Mouse (Mus musculus): ENCODE data around the gene Eea1. TPM values are rescaled to one million over a fixed set of nuclear protein-coding genes. Genes with fewer than 3 reads are reported as not detected.

Gene Eea1
- polyA plus RNA-seq, 1 experiment from 2014 or later = 10.3 TPM

DNA sequence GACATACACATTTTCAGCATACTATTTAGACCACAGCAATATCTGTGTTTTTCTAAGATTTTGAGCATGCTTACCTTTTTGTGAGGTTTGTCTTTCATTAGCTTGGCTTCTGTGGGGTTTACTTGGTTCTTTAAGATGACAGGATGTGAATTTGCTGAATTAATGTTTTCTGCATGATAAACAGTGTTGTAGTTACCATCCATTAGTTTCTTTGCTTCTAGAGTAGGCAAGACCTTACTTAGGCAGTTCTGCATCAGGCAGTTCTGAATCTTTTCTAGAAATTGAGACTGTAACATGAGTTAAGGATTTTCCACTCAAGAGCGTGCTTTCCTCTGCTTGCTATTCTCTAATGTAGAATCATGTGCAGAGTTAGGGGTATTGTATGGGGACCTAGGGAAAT, 24.2 kb downstream of the Eea1 start:
- DNase-seq (no peak), ATAC-seq (no peak)
- Histone ChIP-seq H3K27ac (ENCODE audit: low read depth) (no peak overlapping the region), H3K4me1 (ENCODE audit: insufficient read depth) (0 out of 2 replicates have a peak, but pooled peaks cover 1% of the 10 kb centered on the region), H3K9ac (replicated peaks) (no peak overlapping the region), H3K9me3 (ENCODE audit: low read length) (no peaks in the 10 kb centered on the region), H3K4me3 (ENCODE audit: low read depth, low read length) (no peak overlapping the region), H3K4me2 (ENCODE audit: low read depth, low read length) (no peak overlapping the region), H3K36me3 (replicated peaks; ENCODE audit: insufficient read depth, low read length) (no peaks in the 10 kb centered on the region), H3K27me3 (ENCODE audit: insufficient read depth, low read length) (no peaks in the 10 kb centered on the region)
- WGBS (ENCODE audit: insufficient replicate concordance) = 93% methylated on average over 1 of the region's 1 CpGs
- no peak for TF ChIP-seq CTCF (IDR thresholded peaks at IDR 0.05; ENCODE audit: low read depth)
- no peak for TF ChIP-seq EP300 (IDR thresholded peaks at IDR 0.05; ENCODE audit: low read depth)

DNA sequence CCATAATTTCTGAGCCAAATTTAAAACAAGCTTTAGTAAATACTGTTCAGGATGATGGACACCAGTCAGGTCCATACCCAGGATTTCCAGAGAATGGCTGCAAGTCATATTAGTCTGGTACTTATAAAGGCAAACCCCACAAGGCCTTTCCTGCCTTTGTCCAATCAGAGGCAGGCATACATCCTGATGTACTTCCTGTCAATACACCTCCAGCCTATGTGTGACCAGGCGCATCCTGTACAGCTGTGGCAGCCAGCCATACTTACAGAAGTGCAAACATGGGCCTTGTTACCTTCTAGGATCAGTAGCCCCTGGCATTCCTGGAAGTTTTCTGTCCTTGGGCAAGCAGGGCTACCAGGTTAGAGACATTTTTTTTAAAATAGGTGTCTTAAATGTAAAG, 29.2 kb downstream of the Eea1 start:
- WGBS (ENCODE audit: insufficient replicate concordance) = 93% methylated on average over 1 of the region's 1 CpGs

DNA sequence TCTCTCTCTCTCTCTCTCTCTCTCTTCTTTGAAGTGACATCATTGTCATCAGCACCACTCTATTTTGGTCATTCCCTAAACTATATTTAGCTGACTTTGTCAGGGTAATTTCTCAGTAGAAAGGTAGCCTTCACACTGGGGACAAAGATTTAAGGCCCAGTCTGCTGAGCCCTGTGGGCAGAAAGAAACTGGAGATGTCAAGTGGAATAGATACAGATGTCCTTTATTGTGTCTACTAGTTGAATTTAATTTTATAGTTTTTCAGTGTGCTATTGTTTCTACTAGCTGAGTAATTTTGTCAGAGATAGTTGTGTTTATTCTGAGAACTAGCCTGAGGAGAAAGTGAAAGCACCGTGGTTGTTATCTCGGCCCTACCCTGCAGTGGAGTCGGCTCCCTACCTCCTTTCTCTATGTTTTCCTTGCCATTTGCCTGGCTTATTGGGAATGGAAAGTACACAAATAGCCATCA, 30.3 kb downstream of the Eea1 start:
- H3K4me1 ChIP-seq (ENCODE audit: insufficient read depth) = 0 out of 2 replicates have a peak, but pooled peaks cover 8% of the 10 kb centered on the region
- WGBS (ENCODE audit: insufficient replicate concordance) = 19% methylated on average over 3 of the region's 3 CpGs
- no peaks in the 10 kb centered on the region for H3K27me3 ChIP-seq (ENCODE audit: insufficient read depth, low read length)
- H3K4me2 ChIP-seq (ENCODE audit: low read depth, low read length) = peak overlapping the region; percentile 62
- peak overlapping the region; percentile 34 for H3K9ac ChIP-seq (replicated peaks)
- ATAC-seq (no peak), DNase-seq (no peak)
- H3K9me3 ChIP-seq (ENCODE audit: low read length) = no peaks in the 10 kb centered on the region
- peak overlapping the region; percentile 34; the same call in 1 of the 2 replicates for H3K27ac ChIP-seq (ENCODE audit: low read depth)
- peaks cover 9% of the 10 kb centered on the region for H3K36me3 ChIP-seq (replicated peaks; ENCODE audit: insufficient read depth, low read length)
- TF ChIP-seq EP300 (IDR thresholded peaks at IDR 0.05; ENCODE audit: low read depth) = no peak
- no peak for TF ChIP-seq CTCF (IDR thresholded peaks at IDR 0.05; ENCODE audit: low read depth)
- peak overlapping the region; percentile 29 for H3K4me3 ChIP-seq (ENCODE audit: low read depth, low read length)

More for the DNA sequence above, 29.2 kb downstream of the Eea1 start:
- H3K9ac ChIP-seq (replicated peaks) = no peak overlapping the region
- ATAC-seq = no peak
- no peak for DNase-seq
- no peak overlapping the region for H3K4me2 ChIP-seq (ENCODE audit: low read depth, low read length)
- TF ChIP-seq EP300 (IDR thresholded peaks at IDR 0.05; ENCODE audit: low read depth) = no peak
- no peak for TF ChIP-seq CTCF (IDR thresholded peaks at IDR 0.05; ENCODE audit: low read depth)
- H3K9me3 ChIP-seq (ENCODE audit: low read length) = no peaks in the 10 kb centered on the region
- no peak overlapping the region for H3K4me3 ChIP-seq (ENCODE audit: low read depth, low read length)
- no peak overlapping the region for H3K27ac ChIP-seq (ENCODE audit: low read depth)
- peaks cover 3% of the 10 kb centered on the region; the same call in 1 of the 2 replicates for H3K36me3 ChIP-seq (replicated peaks; ENCODE audit: insufficient read depth, low read length)
- H3K4me1 ChIP-seq (ENCODE audit: insufficient read depth) = 0 out of 2 replicates have a peak, but pooled peaks cover 8% of the 10 kb centered on the region
- no peaks in the 10 kb centered on the region for H3K27me3 ChIP-seq (ENCODE audit: insufficient read depth, low read length)

DNA sequence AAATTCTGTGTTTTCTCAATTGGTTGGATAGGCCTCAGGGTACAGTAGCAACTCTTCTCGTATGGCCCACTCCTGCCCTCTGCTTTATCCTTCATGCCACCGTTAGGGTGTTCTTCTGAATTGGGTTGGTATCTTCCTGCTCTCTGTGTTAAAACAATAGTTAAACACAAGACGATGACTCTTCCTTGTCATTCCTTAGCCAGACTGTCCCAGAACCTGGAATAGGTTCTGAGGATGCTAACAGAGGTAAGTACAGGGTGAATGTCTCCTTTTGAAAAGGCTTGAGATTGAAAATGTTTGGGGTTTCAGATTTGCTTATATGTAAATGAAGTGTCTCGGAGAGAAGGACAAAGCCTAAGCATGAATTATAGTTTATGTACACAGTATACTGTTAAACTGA, 30.9 kb downstream of the Eea1 start:
- Histone ChIP-seq H3K27me3 (ENCODE audit: insufficient read depth, low read length) (no peaks in the 10 kb centered on the region), H3K36me3 (replicated peaks; ENCODE audit: insufficient read depth, low read length) (peaks cover 12% of the 10 kb centered on the region), H3K4me1 (ENCODE audit: insufficient read depth) (0 out of 2 replicates have a peak, but pooled peaks cover 8% of the 10 kb centered on the region), H3K9ac (replicated peaks) (no peak overlapping the region), H3K27ac (ENCODE audit: low read depth) (no peak overlapping the region; the same call in 1 of the 2 replicates), H3K4me2 (ENCODE audit: low read depth, low read length) (peak overlapping the region; percentile 62), H3K4me3 (ENCODE audit: low read depth, low read length) (peak overlapping the region; percentile 29; the same call in 1 of the 2 replicates), H3K9me3 (ENCODE audit: low read length) (no peaks in the 10 kb centered on the region)
- 77% methylated on average over 4 of the region's 4 CpGs for WGBS (ENCODE audit: insufficient replicate concordance)
- ATAC-seq (no peak), DNase-seq (no peak)
- no peak for TF ChIP-seq EP300 (IDR thresholded peaks at IDR 0.05; ENCODE audit: low read depth)
- no peak for TF ChIP-seq CTCF (IDR thresholded peaks at IDR 0.05; ENCODE audit: low read depth)

DNA sequence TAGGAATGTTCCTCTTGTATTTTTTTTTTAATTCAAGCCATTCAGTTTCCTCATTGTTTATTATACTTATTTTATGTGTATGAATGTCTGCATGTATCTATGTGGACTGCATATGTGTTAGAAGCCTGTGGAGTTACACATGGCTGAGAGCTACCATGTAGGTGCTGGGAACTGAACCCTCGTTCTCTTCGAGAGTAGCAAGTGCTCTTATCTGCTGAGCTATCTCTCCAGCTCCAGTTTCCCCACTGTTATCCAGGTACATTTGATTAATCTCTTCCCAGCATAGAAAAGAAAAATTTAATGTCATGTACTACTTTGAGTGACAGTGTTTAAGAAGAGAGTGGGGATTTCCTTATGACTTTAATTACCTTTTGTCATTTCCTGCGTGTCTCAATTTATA, 31.5 kb downstream of the Eea1 start:
- DNase-seq = no peak
- Histone ChIP-seq H3K4me2 (ENCODE audit: low read depth, low read length) (no peak overlapping the region), H3K9ac (replicated peaks) (no peak overlapping the region), H3K9me3 (ENCODE audit: low read length) (no peaks in the 10 kb centered on the region), H3K36me3 (replicated peaks; ENCODE audit: insufficient read depth, low read length) (peaks cover 14% of the 10 kb centered on the region), H3K4me3 (ENCODE audit: low read depth, low read length) (no peak overlapping the region), H3K27me3 (ENCODE audit: insufficient read depth, low read length) (no peaks in the 10 kb centered on the region), H3K27ac (ENCODE audit: low read depth) (no peak overlapping the region), H3K4me1 (ENCODE audit: insufficient read depth) (0 out of 2 replicates have a peak, but pooled peaks cover 8% of the 10 kb centered on the region)
- no peak for TF ChIP-seq CTCF (IDR thresholded peaks at IDR 0.05; ENCODE audit: low read depth)
- 67% methylated on average over 3 of the region's 3 CpGs for WGBS (ENCODE audit: insufficient replicate concordance)
- ATAC-seq = no peak

DNA sequence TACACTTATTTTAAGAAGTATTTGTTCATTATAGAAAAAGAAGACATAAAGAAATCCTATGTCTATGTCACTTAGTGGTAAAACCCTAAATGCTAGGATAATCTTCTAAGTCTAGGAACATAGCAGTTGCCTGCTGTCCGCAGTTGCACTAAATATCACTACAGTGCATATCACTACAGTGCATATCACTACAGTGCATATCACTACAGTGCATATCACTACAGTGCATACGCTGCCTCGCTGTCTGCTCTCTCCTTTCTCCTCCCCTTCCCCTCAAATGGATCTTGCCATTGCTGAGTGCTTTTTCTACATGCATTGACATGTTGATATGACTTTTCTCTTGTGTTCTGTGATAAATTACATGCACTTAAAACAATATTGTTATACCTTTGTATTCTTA, 34.0 kb downstream of the Eea1 start:
- no peak overlapping the region for H3K27ac ChIP-seq (ENCODE audit: low read depth)
- no peak overlapping the region for H3K4me3 ChIP-seq (ENCODE audit: low read depth, low read length)
- DNase-seq (no peak), ATAC-seq (no peak)
- no peaks in the 10 kb centered on the region for H3K27me3 ChIP-seq (ENCODE audit: insufficient read depth, low read length)
- H3K4me1 ChIP-seq (ENCODE audit: insufficient read depth) = 0 out of 2 replicates have a peak, but pooled peaks cover 8% of the 10 kb centered on the region
- WGBS (ENCODE audit: insufficient replicate concordance) = 78% methylated on average over 3 of the region's 3 CpGs
- H3K36me3 ChIP-seq (replicated peaks; ENCODE audit: insufficient read depth, low read length) = peaks cover 15% of the 10 kb centered on the region
- no peak overlapping the region for H3K9ac ChIP-seq (replicated peaks)
- no peaks in the 10 kb centered on the region for H3K9me3 ChIP-seq (ENCODE audit: low read length)
- TF ChIP-seq EP300 (IDR thresholded peaks at IDR 0.05; ENCODE audit: low read depth) (no peak), CTCF (IDR thresholded peaks at IDR 0.05; ENCODE audit: low read depth) (no peak)
- no peak overlapping the region for H3K4me2 ChIP-seq (ENCODE audit: low read depth, low read length)

All from liver, postnatal 0 days (tissue).